Mouse (Mus musculus): ENCODE measurements around the gene Slc35g1. TPM values are rescaled to one million over a fixed set of nuclear protein-coding genes. Genes with fewer than 3 reads are reported as not detected.

Slc35g1 gene
- total RNA-seq, 2 experiments from 2014 or later = 1.6 to 2.2 TPM

GRCm38 (mm10) chr19:38435221-38435620, 39.4 kb downstream of the Slc35g1 start:
- intact Hi-C loops (cut with DNase I) = no loop called here
- DNase-seq = no peak

- intact Hi-C loops (cut with DNase I) = no loop called here
- no peak for DNase-seq
Measured at GRCm38 (mm10) chr19:38441860-38442259, 46.1 kb downstream of the Slc35g1 start.

GRCm38 (mm10) chr19:38445758-38446157, 50.0 kb downstream of the Slc35g1 start:
- DNase-seq = no peak
- intact Hi-C loops (cut with DNase I) = no loop called here

Other genes with a start within 250 kb of the Slc35g1 start
- 10 to 100 TPM; 11.4 to 11.8 TPM for gene Fra10ac1, start 171.8 kb upstream of the Slc35g1 start, total RNA-seq (2021)
- 1 to 10 TPM; 2.9 to 7.3 TPM for gene Lgi1, start 131.4 kb upstream of the Slc35g1 start, total RNA-seq (2021)
- 10 to 100 TPM; 21.7 to 23.2 TPM for gene Plce1, start 85.1 kb downstream of the Slc35g1 start, total RNA-seq (2021)

Data from heart, postnatal 36 days (tissue).